Mouse (Mus musculus) neural tube, embryonic 15.5 days (tissue): ENCODE measurements around the gene Lmbrd1. TPM values are rescaled to one million over a fixed set of nuclear protein-coding genes. Genes with fewer than 3 reads are reported as not detected.
"Not testable (repeated sequence)": the region's sequence is repeated elsewhere in the genome, so short reads cannot be mapped to it uniquely, and the experiment has no call there.

ENCODE experiments used
- ATAC-seq: fragments of 200-750 bp; cut with Nextera tagmentation; 2 replicates; pipeline ENCODE4 v1.8.0; 2017; ENCODE audit warnings: mild to moderate bottlenecking, moderate TSS enrichment, moderate library complexity; ENCODE audit not compliant: low FRiP score
- H3K27ac ChIP-seq: fragments of 300-500 bp; sonication (generic); replicated peaks from 2 replicates; pipeline ENCODE4 v1.5.1; 2015; ENCODE audit warnings: mild to moderate bottlenecking, inconsistent platforms
- H3K27me3 ChIP-seq: fragments of 300-500 bp; sonication (generic); replicated peaks from 2 replicates; pipeline ENCODE4 v1.6.1; 2015; ENCODE audit warnings: inconsistent platforms
- H3K36me3 ChIP-seq: fragments of 300-500 bp; sonication (generic); 2 replicates; pipeline ENCODE4 v1.6.1; 2015; ENCODE audit warnings: inconsistent platforms
- H3K4me1 ChIP-seq: fragments of 300-500 bp; sonication (generic); 2 replicates; pipeline ENCODE4 v1.6.1; 2015; ENCODE audit warnings: inconsistent platforms
- H3K4me2 ChIP-seq: fragments of 300-500 bp; sonication (generic); 2 replicates; pipeline ENCODE4 v1.6.1; 2015; ENCODE audit warnings: inconsistent platforms, mild to moderate bottlenecking, moderate library complexity
- H3K4me3 ChIP-seq: fragments of 300-500 bp; sonication (generic); replicated peaks from 2 replicates; pipeline ENCODE4 v1.5.1; 2015; ENCODE audit warnings: mild to moderate bottlenecking, inconsistent platforms
- H3K9ac ChIP-seq: fragments of 300-500 bp; sonication (generic); replicated peaks from 2 replicates; pipeline ENCODE4 v1.6.1; 2015; ENCODE audit warnings: mild to moderate bottlenecking, inconsistent platforms
- H3K9me3 ChIP-seq: fragments of 300-500 bp; sonication (generic); replicated peaks from 2 replicates; pipeline ENCODE4 v1.6.1; 2016; ENCODE audit warnings: inconsistent platforms
- WGBS: fragments of 180-500 bp; shearing (Covaris S2); methylation state at CpG from one replicate; pipeline ENCODE4 v1.1.7; 2015; ENCODE audit warnings: mixed read lengths; 5-methylcytosine and 5-hydroxymethylcytosine counted together
- polyA plus RNA-seq: library from polyadenylated mRNA; unstranded; fragments of >200 nt; fragmentation: Nextera tagmentation; extraction: Ambion mirVana; gene quantifications from 2 replicates; pipeline ENCODE4 v1.2.1, GENCODE M21; 2015

Lmbrd1 gene
- polyA plus RNA-seq, 1 experiment from 2014 or later = 49.7 TPM

GRCm38 (mm10) chr1:24729784-24730183 is 51.4 kb downstream of the Lmbrd1 start:
- Histone ChIP-seq H3K27me3 (no peaks in the 10 kb centered on the region), H3K36me3 (peaks cover 49% of the 10 kb centered on the region), H3K9ac (no peak overlapping the region), H3K4me1 (no peaks in the 10 kb centered on the region), H3K27ac (no peak overlapping the region), H3K4me2 (no peak overlapping the region), H3K9me3 (no peaks in the 10 kb centered on the region), H3K4me3 (no peak overlapping the region)
- ATAC-seq = no peak
- 97% methylated on average over 11 of the region's 11 CpGs for WGBS

GRCm38 (mm10) chr1:24732286-24732685 is 53.9 kb downstream of the Lmbrd1 start:
- Histone ChIP-seq H3K27me3 (no peaks in the 10 kb centered on the region), H3K9me3 (no peaks in the 10 kb centered on the region), H3K4me3 (no peak overlapping the region), H3K27ac (no peak overlapping the region), H3K4me2 (no peak overlapping the region), H3K36me3 (peaks cover 49% of the 10 kb centered on the region), H3K4me1 (no peaks in the 10 kb centered on the region), H3K9ac (no peak overlapping the region)
- WGBS = 96% methylated on average over 3 of the region's 3 CpGs
- no peak for ATAC-seq

- Histone ChIP-seq H3K36me3 (peaks cover 33% of the 10 kb centered on the region), H3K4me1 (no peaks in the 10 kb centered on the region), H3K27ac (no peak overlapping the region), H3K9ac (no peak overlapping the region), H3K9me3 (no peaks in the 10 kb centered on the region), H3K4me2 (no peak overlapping the region), H3K4me3 (no peak overlapping the region), H3K27me3 (no peaks in the 10 kb centered on the region)
- no peak for ATAC-seq
- 79% methylated on average over 5 of the region's 5 CpGs for whole genome bisulfite sequencing
These were observed 56.4 kb downstream of the Lmbrd1 start for GRCm38 (mm10) chr1:24734866-24735265.

GRCm38 (mm10) chr1:24740903-24741302 is 62.5 kb downstream of the Lmbrd1 start:
- H3K9ac ChIP-seq = no peak overlapping the region
- no peak for ATAC-seq
- no peak overlapping the region for H3K4me3 ChIP-seq
- peaks cover 2% of the 10 kb centered on the region; the same call in 1 of the 2 replicates for H3K36me3 ChIP-seq
- no peaks in the 10 kb centered on the region for H3K27me3 ChIP-seq
- H3K4me2 ChIP-seq = no peak overlapping the region
- H3K9me3 ChIP-seq = no peaks in the 10 kb centered on the region
- WGBS = 75% methylated on average over 3 of the region's 3 CpGs
- no peaks in the 10 kb centered on the region for H3K4me1 ChIP-seq
- no peak overlapping the region for H3K27ac ChIP-seq

GRCm38 (mm10) chr1:24741552-24741951 is 63.1 kb downstream of the Lmbrd1 start:
- Histone ChIP-seq H3K4me2 (no peak overlapping the region), H3K36me3 (peaks cover 2% of the 10 kb centered on the region; the same call in 1 of the 2 replicates), H3K4me1 (no peaks in the 10 kb centered on the region), H3K4me3 (no peak overlapping the region), H3K9ac (no peak overlapping the region), H3K9me3 (no peaks in the 10 kb centered on the region), H3K27me3 (no peaks in the 10 kb centered on the region), H3K27ac (no peak overlapping the region)
- WGBS = 36% methylated on average over 3 of the region's 3 CpGs
- no peak for ATAC-seq

- WGBS = 88% methylated on average over 9 of the region's 9 CpGs
These were observed 64.9 kb downstream of the Lmbrd1 start for GRCm38 (mm10) chr1:24743191-24743924.

GRCm38 (mm10) chr1:24752715-24753114 is 74.3 kb downstream of the Lmbrd1 start:
- no peak for ATAC-seq
- H3K27ac ChIP-seq = no peak overlapping the region
- H3K36me3 ChIP-seq = peaks cover 36% of the 10 kb centered on the region
- H3K9me3 ChIP-seq = no peaks in the 10 kb centered on the region
- no peaks in the 10 kb centered on the region for H3K27me3 ChIP-seq
- WGBS = 93% methylated on average over 4 of the region's 4 CpGs
- no peak overlapping the region for H3K4me3 ChIP-seq
- no peak overlapping the region for H3K4me2 ChIP-seq
- no peaks in the 10 kb centered on the region for H3K4me1 ChIP-seq
- no peak overlapping the region for H3K9ac ChIP-seq

More at GRCm38 (mm10) chr1:24743191-24743924, 64.9 kb downstream of the Lmbrd1 start:
- Histone ChIP-seq H3K4me3 (no peak overlapping the region), H3K27me3 (no peaks in the 10 kb centered on the region), H3K9me3 (no peaks in the 10 kb centered on the region), H3K9ac (no peak overlapping the region), H3K27ac (no peak overlapping the region), H3K4me1 (no peaks in the 10 kb centered on the region), H3K4me2 (no peak overlapping the region), H3K36me3 (peaks cover 13% of the 10 kb centered on the region)
- ATAC-seq = no peak

- H3K4me1 ChIP-seq = peaks cover 4% of the 10 kb centered on the region; the same call in 1 of the 2 replicates
- WGBS = 58% methylated on average over 8 of the region's 8 CpGs
- ATAC-seq = no peak
These were observed 80.1 kb downstream of the Lmbrd1 start for GRCm38 (mm10) chr1:24758516-24758915.

GRCm38 (mm10) chr1:24766466-24766865 is 88.0 kb downstream of the Lmbrd1 start:
- Histone ChIP-seq H3K9me3 (no peaks in the 10 kb centered on the region), H3K4me3 (no peak overlapping the region), H3K27ac (no peak overlapping the region), H3K4me2 (no peak overlapping the region), H3K27me3 (no peaks in the 10 kb centered on the region), H3K4me1 (no peaks in the 10 kb centered on the region), H3K9ac (no peak overlapping the region), H3K36me3 (peaks cover 26% of the 10 kb centered on the region)
- ATAC-seq = no peak
- WGBS = 87% methylated on average over 8 of the region's 8 CpGs

More at GRCm38 (mm10) chr1:24758516-24758915, 80.1 kb downstream of the Lmbrd1 start:
- Histone ChIP-seq H3K27me3 (no peaks in the 10 kb centered on the region), H3K27ac (no peak overlapping the region), H3K9me3 (no peaks in the 10 kb centered on the region), H3K9ac (no peak overlapping the region), H3K4me3 (no peak overlapping the region), H3K4me2 (no peak overlapping the region), H3K36me3 (peaks cover 13% of the 10 kb centered on the region)

- 91% methylated on average over 3 of the region's 3 CpGs for WGBS
- not testable (repeated sequence) for H3K27me3 ChIP-seq, H3K9me3 ChIP-seq, H3K4me2 ChIP-seq, H3K4me1 ChIP-seq, ATAC-seq, H3K4me3 ChIP-seq, H3K9ac ChIP-seq, H3K27ac ChIP-seq
- peaks cover 23% of the 10 kb centered on the region for H3K36me3 ChIP-seq
These were observed 88.8 kb downstream of the Lmbrd1 start for GRCm38 (mm10) chr1:24767197-24767596.

GRCm38 (mm10) chr1:24773642-24774041 is 95.2 kb downstream of the Lmbrd1 start:
- Histone ChIP-seq H3K4me3 (no peak overlapping the region), H3K27ac (no peak overlapping the region), H3K9me3 (no peaks in the 10 kb centered on the region), H3K27me3 (no peaks in the 10 kb centered on the region), H3K4me2 (no peak overlapping the region), H3K36me3 (no peaks in the 10 kb centered on the region), H3K4me1 (no peaks in the 10 kb centered on the region), H3K9ac (no peak overlapping the region)
- no peak for ATAC-seq
- WGBS = 77% methylated on average over 2 of the region's 2 CpGs

- WGBS = 94% methylated on average over 2 of the region's 2 CpGs
- H3K36me3 ChIP-seq = no peaks in the 10 kb centered on the region
- no peak overlapping the region for H3K27ac ChIP-seq
- no peak overlapping the region for H3K4me3 ChIP-seq
- H3K9me3 ChIP-seq = no peaks in the 10 kb centered on the region
- H3K4me1 ChIP-seq = no peaks in the 10 kb centered on the region
- H3K9ac ChIP-seq = no peak overlapping the region
- H3K4me2 ChIP-seq = no peak overlapping the region
- H3K27me3 ChIP-seq = no peaks in the 10 kb centered on the region
- ATAC-seq = no peak
These were observed 98.1 kb downstream of the Lmbrd1 start for GRCm38 (mm10) chr1:24776576-24776975.
